In genomic region chr4:43957292-43957845, GRCm38 (mm10) we compare ENCODE assay signal across 8 mouse cellular contexts. TPM values are rescaled to one million over a fixed set of nuclear protein-coding genes. Genes with fewer than 3 reads are reported as not detected.
DNase-seq lines count a peak whose midpoint lies in the region; ATAC-seq lines count a peak whose summit lies in the region.

Gene Glipr2 (plus strand): TSS chr4:43957401.

- peak within 1 kb of the TSS; percentile 92 for H3K27ac ChIP-seq in heart, embryonic 11.5 days (ENCODE audit: low read depth, low read length)
- peak within 1 kb of the TSS; percentile 64 for H3K27ac ChIP-seq in kidney, embryonic 16.5 days (ENCODE audit: low read length)
- H3K27ac ChIP-seq in liver, embryonic 15.5 days (replicated peaks): peak within 1 kb of the TSS; percentile 79
- H3K27ac ChIP-seq in stomach, embryonic 15.5 days: peak within 1 kb of the TSS; percentile 92

- H3K4me3 ChIP-seq in erythroblast, embryonic 14.5 days (replicated peaks): peak within 1 kb of the TSS; percentile 82
- peak within 1 kb of the TSS; percentile 85 for H3K4me3 ChIP-seq in heart, embryonic 11.5 days (ENCODE audit: low read depth, low read length)
- peak within 1 kb of the TSS; percentile 77 for H3K4me3 ChIP-seq in kidney, embryonic 16.5 days (ENCODE audit: low read length)
- H3K4me3 ChIP-seq in liver, embryonic 15.5 days (replicated peaks): peak within 1 kb of the TSS; percentile 77
- H3K4me3 ChIP-seq in stomach, embryonic 15.5 days (replicated peaks): peak within 1 kb of the TSS; percentile 73

- peak within 1 kb of the TSS; percentile 91 for H3K9ac ChIP-seq in heart, embryonic 11.5 days (ENCODE audit: low read depth, low read length)
- peak within 1 kb of the TSS; percentile 74 for H3K9ac ChIP-seq in kidney, embryonic 16.5 days (replicated peaks; ENCODE audit: low read length)
- H3K9ac ChIP-seq in liver, embryonic 15.5 days: peak within 1 kb of the TSS; percentile 68
- peak within 1 kb of the TSS; percentile 60 for H3K9ac ChIP-seq in stomach, embryonic 15.5 days

- peaks cover 54% of the 10 kb centered on the region for H3K4me1 ChIP-seq in erythroblast, embryonic 14.5 days (ENCODE audit: control insufficient read depth)
- H3K4me1 ChIP-seq in heart, embryonic 11.5 days (ENCODE audit: control insufficient read depth, insufficient read depth, low read length): peaks cover 19% of the 10 kb centered on the region
- peaks cover 11% of the 10 kb centered on the region for H3K4me1 ChIP-seq in kidney, embryonic 16.5 days (ENCODE audit: insufficient read depth, low read length)
- H3K4me1 ChIP-seq in liver, embryonic 15.5 days (replicated peaks): peaks cover 57% of the 10 kb centered on the region
- H3K4me1 ChIP-seq in stomach, embryonic 15.5 days: peaks cover 25% of the 10 kb centered on the region

- H3K9me3 ChIP-seq in erythroblast, embryonic 14.5 days (ENCODE audit: control insufficient read depth, low read length): no peaks in the 10 kb centered on the region
- no peaks in the 10 kb centered on the region for H3K9me3 ChIP-seq in heart, embryonic 11.5 days (replicated peaks; ENCODE audit: control insufficient read depth, low read length)
- no peaks in the 10 kb centered on the region for H3K9me3 ChIP-seq in kidney, embryonic 16.5 days (ENCODE audit: low read length)
- H3K9me3 ChIP-seq in liver, embryonic 15.5 days (replicated peaks): no peaks in the 10 kb centered on the region
- no peaks in the 10 kb centered on the region for H3K9me3 ChIP-seq in stomach, embryonic 15.5 days

- under 1% methylated on average over 45 of the region's 45 CpGs for WGBS in heart, embryonic 11.5 days (ENCODE audit: insufficient replicate concordance)
- WGBS in kidney, embryonic 16.5 days: under 1% methylated on average over 44 of the region's 45 CpGs
- under 1% methylated on average over 45 of the region's 45 CpGs for WGBS in liver, embryonic 15.5 days (ENCODE audit: insufficient replicate concordance)
- under 1% methylated on average over 45 of the region's 45 CpGs for WGBS in stomach, embryonic 15.5 days

- peak within 1 kb of the TSS; percentile 97 for H3K4me2 ChIP-seq in heart, embryonic 11.5 days
- H3K4me2 ChIP-seq in kidney, embryonic 16.5 days (replicated peaks; ENCODE audit: low read depth, low read length): peak within 1 kb of the TSS; percentile 95
- peak within 1 kb of the TSS; percentile 97 for H3K4me2 ChIP-seq in liver, embryonic 15.5 days
- peak within 1 kb of the TSS; percentile 96 for H3K4me2 ChIP-seq in stomach, embryonic 15.5 days

- peaks cover 4% of the 10 kb centered on the region for H3K36me3 ChIP-seq in erythroblast, embryonic 14.5 days (ENCODE audit: control insufficient read depth)
- H3K36me3 ChIP-seq in heart, embryonic 11.5 days (ENCODE audit: control insufficient read depth, insufficient read depth, low read length): no peaks in the 10 kb centered on the region
- no peaks in the 10 kb centered on the region for H3K36me3 ChIP-seq in kidney, embryonic 16.5 days (ENCODE audit: insufficient read depth, low read length)
- no peaks in the 10 kb centered on the region for H3K36me3 ChIP-seq in liver, embryonic 15.5 days (replicated peaks)
- H3K36me3 ChIP-seq in stomach, embryonic 15.5 days: no peaks in the 10 kb centered on the region

- peak; percentile 87 for ATAC-seq in heart, embryonic 11.5 days (replicated peaks; ENCODE audit: insufficient number of reproducible peaks, low FRiP score, low TSS enrichment)
- peak; percentile 95 for ATAC-seq in kidney, embryonic 16.5 days (ENCODE audit: low FRiP score, low TSS enrichment)
- peak; percentile 75 for ATAC-seq in liver, embryonic 15.5 days (ENCODE audit: insufficient read depth)
- peak; percentile 89 for ATAC-seq in stomach, embryonic 15.5 days (ENCODE audit: insufficient read depth, low FRiP score, low read depth)

- DNase-seq in 416B (ENCODE audit: low read depth): peak; percentile 88
- peak; percentile 88 for DNase-seq in adipocyte (ENCODE audit: low spot score)
- peak; percentile 92 for DNase-seq in neural tube, embryonic 10.5 days (ENCODE audit: extremely low spot score, low spot score)

- H3K27me3 ChIP-seq in erythroblast, embryonic 14.5 days (ENCODE audit: control insufficient read depth): peaks cover 2% of the 10 kb centered on the region; the same call in 1 of the 2 replicates
- H3K27me3 ChIP-seq in heart, embryonic 11.5 days (ENCODE audit: control insufficient read depth, insufficient read depth, low read length): no peaks in the 10 kb centered on the region
- H3K27me3 ChIP-seq in kidney, embryonic 16.5 days (ENCODE audit: insufficient read depth, low read length): peaks cover 5% of the 10 kb centered on the region; the same call in 1 of the 2 replicates
- 0 out of 2 replicates have a peak, but pooled peaks cover 7% of the 10 kb centered on the region for H3K27me3 ChIP-seq in liver, embryonic 15.5 days
- no peaks in the 10 kb centered on the region for H3K27me3 ChIP-seq in stomach, embryonic 15.5 days (replicated peaks)

RNA-seq across cellular contexts. Expression of gene Glipr2, which starts in this region (rescaled TPM):
- polyA plus RNA-seq in erythroblast, embryonic 14.5 days (2012): 3.0 and 3.8 TPM in 2 replicates
- 112 and 136 TPM in 2 replicates for polyA plus RNA-seq in heart, embryonic 11.5 days (2014; fragmentation: Nextera tagmentation; extraction: Ambion mirVana)
- polyA plus RNA-seq in kidney, embryonic 16.5 days (2015; fragmentation: Nextera tagmentation; extraction: Ambion mirVana): 82.1 and 86.3 TPM in 2 replicates
- polyA plus RNA-seq in liver, embryonic 15.5 days (2015; fragmentation: Nextera tagmentation; extraction: Ambion mirVana): 51.3 and 56.4 TPM in 2 replicates
- polyA plus RNA-seq in stomach, embryonic 15.5 days (2015; fragmentation: Nextera tagmentation; extraction: Ambion mirVana): 95.8 and 106 TPM in 2 replicates

Comparison
In these comparisons a context has a peak if more than half of its experiments do, and no peak if none do; other contexts are left out.
1. Peak in every context shown above with its lines: DNase-seq, ATAC-seq, H3K4me3 ChIP-seq and H3K27ac ChIP-seq.
2. RNA of gene Glipr2 (polyA plus RNA-seq): 112 to 136 TPM in heart, embryonic 11.5 days, 95.8 to 106 TPM in stomach, embryonic 15.5 days, 82.1 to 86.3 TPM in kidney, embryonic 16.5 days and 51.3 to 56.4 TPM in liver, embryonic 15.5 days; 3.0 to 3.8 TPM in erythroblast, embryonic 14.5 days; every median in the first group is over 10 times any median in the second.